Mouse (Mus musculus) left cerebral cortex, adult 2 months (tissue): Measurements from ENCODE around the gene Mettl2. TPM values are rescaled to one million over a fixed set of nuclear protein-coding genes. Genes with fewer than 3 reads are reported as not detected.
A peak's percentile ranks its signal among the peaks of the same experiment; 100 is the strongest.

Source experiments
- DNase-seq, 2 experiments: peaks; one replicate each; pipeline ENCODE4 v3.0.0; 2021 to 2022; ENCODE audit warnings: low spot score in 2 of 2, mixed read lengths in 1 of 2; ENCODE audit errors: extremely low spot score in 1 of 2
- H3K27ac ChIP-seq: fragments of 200-600 bp; 2 replicates; pipeline ENCODE4 v1.8.1; 2022
- H3K4me3 ChIP-seq: fragments of 200-600 bp; 2 replicates; pipeline ENCODE4 v1.8.1; 2022
- CTCF ChIP-seq: fragments of 200-600 bp; IDR thresholded peaks from 2 replicates; pipeline ENCODE4 v1.8.1; 2022; ENCODE audit warnings: antibody characterized with exemption, mild to moderate bottlenecking, moderate library complexity
- intact Hi-C: fragments of 180-260 bp; cut with DNase I; formaldehyde crosslinking; loops from one replicate; pipeline ENCODE4 v1.15.1; 2025
- total RNA-seq, 2 experiments: library from RNA; stranded (reverse); gene quantifications; 2 replicates each; pipeline ENCODE4 v1.2.3; 2021

Mettl2 gene
- total RNA-seq, 2 experiments from 2014 or later = 15.0 to 18.8 TPM

- intact Hi-C loops = no loop called here
- DNase-seq = no peak
- Histone ChIP-seq H3K4me3 (no peak overlapping the region), H3K27ac (no peak overlapping the region)
- TF ChIP-seq CTCF = no peak
Observed at GRCm38 (mm10) chr11:105156748-105157267, 30.6 kb downstream of the Mettl2 start.

- DNase-seq = no peak
- intact Hi-C loops = no loop called here
- TF ChIP-seq CTCF = no peak
- no peak overlapping the region for H3K4me3 ChIP-seq
- H3K27ac ChIP-seq = no peak overlapping the region
Observed at GRCm38 (mm10) chr11:105158047-105158446, 31.8 kb downstream of the Mettl2 start.

GRCm38 (mm10) chr11:105159673-105160360, 33.6 kb downstream of the Mettl2 start:
- Histone ChIP-seq H3K4me3 (no peak overlapping the region), H3K27ac (no peak overlapping the region)
- intact Hi-C loops = no loop called here
- DNase-seq = no peak
- TF ChIP-seq CTCF = no peak

- intact Hi-C loops = no loop called here
- no peak for DNase-seq
- H3K4me3 ChIP-seq = no peak overlapping the region
- H3K27ac ChIP-seq = no peak overlapping the region
- TF ChIP-seq CTCF = no peak
Observed at GRCm38 (mm10) chr11:105161411-105161810, 35.2 kb downstream of the Mettl2 start.

GRCm38 (mm10) chr11:105164516-105165510, 38.6 kb downstream of the Mettl2 start:
- no peak overlapping the region for H3K27ac ChIP-seq
- TF ChIP-seq CTCF = no peak
- no peak overlapping the region for H3K4me3 ChIP-seq
- DNase-seq = no peak
- intact Hi-C loops = no loop called here

GRCm38 (mm10) chr11:105166780-105167179, 40.6 kb downstream of the Mettl2 start:
- TF ChIP-seq CTCF = no peak
- no peak overlapping the region for H3K27ac ChIP-seq
- DNase-seq = no peak
- intact Hi-C loops = no loop called here
- H3K4me3 ChIP-seq = no peak overlapping the region

- Histone ChIP-seq H3K4me3 (no peak within 1 kb of the TSS), H3K27ac (no peak within 1 kb of the TSS)
- TF ChIP-seq CTCF = no peak
- intact Hi-C loops = no loop called here
- no peak for DNase-seq
Observed at GRCm38 (mm10) chr11:105178516-105178915, 52.3 kb downstream of the Mettl2 start, which contains the start of gene Tlk2. Gene Tlk2, plus strand, starts transcription at chr11:105178807.

- TF ChIP-seq CTCF = no peak
- no peak overlapping the region for H3K4me3 ChIP-seq
Observed at GRCm38 (mm10) chr11:105179523-105179922, 53.3 kb downstream of the Mettl2 start.

GRCm38 (mm10) chr11:105180471-105181091, 54.4 kb downstream of the Mettl2 start:
- no peak for TF ChIP-seq CTCF
- H3K27ac ChIP-seq = peak overlapping the region; percentile 94
- H3K4me3 ChIP-seq = peak overlapping the region; percentile 92
- intact Hi-C loops = loop anchor here (1.0 kb wide), 1 partner anchor 54 kb away; the partner anchor contains the start of gene Mettl2
- DNase-seq = peak; percentile 24 to 28

More at GRCm38 (mm10) chr11:105179523-105179922, 53.3 kb downstream of the Mettl2 start:
- no peak overlapping the region for H3K27ac ChIP-seq
- intact Hi-C loops = no loop called here
- DNase-seq = no peak

- Histone ChIP-seq H3K27ac (peak overlapping the region; percentile 94), H3K4me3 (peak overlapping the region; percentile 92)
- no peak for TF ChIP-seq CTCF
- peak; percentile 87 to 88 for DNase-seq
- intact Hi-C loops = loop anchor here (1.0 kb wide), 1 partner anchor 55 kb away; the partner anchor contains the start of gene Mettl2
Observed at GRCm38 (mm10) chr11:105181126-105181637, 55.0 kb downstream of the Mettl2 start.
